Mouse (Mus musculus): ENCODE data around the gene Trappc2l. TPM values are rescaled to one million over a fixed set of nuclear protein-coding genes. Genes with fewer than 3 reads are reported as not detected.
"Not testable (repeated sequence)": the region's sequence is repeated elsewhere in the genome, so short reads cannot be mapped to it uniquely, and the experiment has no call there.

Trappc2l gene
- 165 and 169 TPM in 2 replicates for polyA plus RNA-seq (2012; rRNA removed)

DNA sequence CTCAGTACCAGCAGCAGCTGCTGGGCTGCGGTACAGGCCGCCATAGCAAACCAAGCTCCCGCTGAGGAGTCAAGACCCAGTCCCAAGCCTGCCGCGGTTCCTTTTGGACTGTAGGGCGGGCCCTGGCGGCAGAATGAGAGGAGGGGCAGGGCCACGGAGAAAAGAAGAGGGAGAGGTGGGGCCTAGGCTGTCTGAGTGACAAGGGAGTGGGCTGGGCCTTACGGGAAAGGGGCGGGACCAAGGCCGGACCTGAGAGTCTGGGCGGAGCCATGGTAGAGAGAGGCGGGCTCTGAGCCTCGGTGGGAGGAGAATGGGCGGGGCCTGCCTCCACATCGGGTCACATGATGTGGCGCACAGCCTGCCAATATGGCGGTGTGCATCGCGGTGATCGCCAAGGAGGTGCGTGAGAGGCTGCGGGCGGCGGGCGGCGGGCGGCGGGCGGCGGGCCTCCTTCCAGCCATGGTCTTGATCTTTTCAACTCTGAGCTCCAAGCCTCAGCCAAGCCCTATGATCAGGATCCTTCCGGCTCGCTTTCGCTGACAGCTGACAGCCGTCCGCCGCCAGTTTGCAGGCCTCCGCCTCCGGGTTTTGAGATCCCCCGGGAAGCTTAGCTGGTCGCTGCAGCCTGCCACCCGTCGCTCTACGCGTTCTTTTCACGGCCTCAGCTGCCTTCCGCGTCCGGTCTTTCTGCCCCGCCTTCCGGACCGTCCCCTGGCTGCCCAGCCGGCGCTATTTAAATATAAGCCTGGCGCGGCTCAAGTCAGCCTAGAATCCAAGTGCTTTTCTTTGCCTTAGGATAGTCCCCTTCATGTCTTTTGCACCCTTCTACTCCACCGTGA lies at the start of gene Trappc2l, which contains the start of gene Galns:
Gene Trappc2l (plus strand): TSS at position 346 of the 839 bp plus-strand sequence.
Gene Galns (minus strand): TSS at position 169 of the 839 bp plus-strand sequence.
- DNase-seq (ENCODE audit: low read depth, low spot score): peak; percentile 94
- under 1% methylated on average over 57 of the region's 57 CpGs for WGBS

DNA sequence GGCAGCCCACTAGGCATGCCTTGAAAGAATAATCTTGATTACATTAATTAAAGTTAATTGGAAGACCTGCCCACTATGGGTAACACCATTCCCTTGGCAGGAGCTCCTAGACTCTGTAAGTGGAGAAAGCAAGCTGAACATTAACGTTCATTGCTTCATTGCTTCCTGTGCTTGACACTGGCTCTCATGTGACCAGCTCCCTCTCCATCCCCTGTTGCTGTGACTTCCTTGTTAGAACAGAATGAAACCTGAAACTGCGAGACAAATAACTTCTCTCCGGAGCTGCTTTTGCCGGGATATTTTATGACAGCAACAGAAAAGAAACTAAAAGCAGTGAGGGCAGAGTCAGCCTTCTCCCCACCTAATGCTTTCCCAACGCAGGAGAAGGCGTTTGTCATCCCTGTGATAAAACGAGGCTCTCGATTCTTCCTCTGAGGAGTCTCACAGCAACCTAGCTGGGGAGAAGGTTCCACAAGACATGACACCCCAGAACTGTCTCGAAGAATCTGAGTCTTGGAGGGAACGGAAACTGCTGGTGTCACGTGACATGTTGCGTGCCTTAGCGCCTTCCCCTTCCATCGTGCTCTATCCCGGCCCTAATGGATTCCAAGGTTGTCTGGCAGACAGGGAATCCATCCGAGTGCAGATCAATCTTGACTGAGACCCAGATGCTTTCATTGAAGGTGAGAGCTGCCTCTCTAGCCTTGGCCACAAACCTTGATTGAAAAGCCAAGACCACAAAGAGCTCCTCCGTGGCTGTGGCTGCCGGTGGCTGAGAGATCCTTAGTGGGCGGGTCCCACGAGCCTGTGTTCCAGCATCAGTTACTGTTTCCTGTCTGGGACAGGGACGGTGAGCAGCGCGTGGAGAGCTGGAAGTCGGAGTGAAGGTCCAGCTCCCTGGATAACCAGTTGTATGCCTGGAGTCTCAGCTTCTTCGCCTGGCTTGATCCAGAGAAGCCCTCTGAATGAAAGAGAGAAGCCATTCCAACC lies 46.8 kb upstream of the Trappc2l start:
- DNase-seq (ENCODE audit: low read depth, low spot score): no peak
- 69% methylated on average over 25 of the region's 25 CpGs for WGBS

DNA sequence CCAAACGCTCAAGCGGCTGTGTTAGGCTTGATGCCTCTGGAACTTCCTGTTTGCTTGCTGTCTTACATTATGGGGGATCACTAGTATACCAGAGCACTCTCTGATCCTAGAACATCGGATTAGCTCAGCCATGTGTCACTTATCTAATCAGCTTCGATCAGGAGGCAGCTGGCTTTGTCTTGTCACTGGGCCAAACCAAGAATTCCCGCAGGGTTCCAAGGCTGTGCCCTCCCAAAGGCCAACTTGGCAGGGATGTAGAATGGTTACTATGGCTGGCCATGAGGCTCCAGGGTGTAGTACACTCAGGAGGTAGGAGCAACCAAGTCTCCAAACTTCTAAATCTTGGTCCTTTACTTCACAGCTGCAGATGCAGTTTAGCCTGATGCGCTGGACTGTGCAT lies 44.7 kb upstream of the Trappc2l start:
- WGBS: 17% methylated on average over 6 of the region's 6 CpGs
- no peak for DNase-seq (ENCODE audit: low read depth, low spot score)

DNA sequence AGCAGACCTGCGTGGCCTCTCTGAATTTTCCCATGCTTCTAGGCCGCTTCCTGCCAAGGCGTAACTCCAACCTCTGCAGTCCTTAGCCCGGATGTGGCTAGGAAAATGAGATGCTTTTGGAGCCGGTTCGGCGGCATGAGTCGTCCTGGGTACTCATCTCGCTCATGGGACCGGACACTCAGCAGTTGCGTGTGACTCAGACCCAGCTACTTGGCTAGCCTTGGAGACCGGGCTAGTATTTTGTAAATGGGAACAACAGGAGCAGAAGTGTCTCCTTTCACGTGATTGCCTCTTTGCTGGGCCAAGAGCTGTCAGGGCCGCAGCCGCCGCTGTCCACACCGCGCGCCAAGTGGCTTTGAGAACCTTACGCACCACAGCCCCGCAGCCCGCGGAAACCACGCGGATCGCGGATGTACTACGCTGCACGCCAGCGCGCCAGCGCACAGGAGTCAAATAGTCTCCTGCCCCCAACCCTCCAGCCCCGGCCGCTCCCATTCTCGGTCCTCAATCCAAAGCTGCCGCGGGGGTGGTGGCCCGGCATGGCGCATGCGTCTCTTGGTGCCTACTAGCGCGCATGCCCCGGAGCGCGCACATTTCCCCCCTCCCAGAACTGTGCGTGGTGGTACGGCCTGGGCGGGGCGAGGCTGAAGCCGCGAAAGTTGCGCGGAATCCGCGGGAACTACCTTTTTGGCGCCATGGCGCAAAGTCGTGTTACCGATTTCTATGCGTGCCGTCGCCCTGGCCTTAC lies 43.9 kb upstream of the Trappc2l start, which contains the start of gene Cdt1:
Gene Cdt1 (plus strand): TSS at position 655 of the 748 bp plus-strand sequence.
- DNase-seq (ENCODE audit: low read depth, low spot score): no peak
- under 1% methylated on average over 62 of the region's 62 CpGs for WGBS

DNA sequence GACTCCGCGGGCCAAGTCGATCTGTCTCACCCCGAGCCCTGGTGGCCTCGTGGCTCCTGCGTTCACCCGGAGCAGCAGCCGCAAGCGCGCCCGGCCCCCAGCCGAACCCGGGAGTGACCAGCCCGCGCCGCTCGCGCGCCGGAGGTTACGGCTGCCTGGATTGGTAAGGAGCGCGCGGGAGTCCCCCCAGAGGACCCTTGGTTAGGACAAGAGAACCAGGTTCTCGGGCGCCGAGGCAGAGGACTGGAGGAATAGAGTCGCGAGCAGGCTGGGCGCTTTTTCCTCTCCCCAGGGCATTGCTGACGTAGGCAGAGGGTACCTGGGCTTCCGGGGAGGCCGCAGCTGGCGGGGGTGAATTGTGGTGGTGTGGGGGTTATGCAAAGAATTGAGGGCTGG lies 43.3 kb upstream of the Trappc2l start:
- DNase-seq (ENCODE audit: low read depth, low spot score): no peak
- under 1% methylated on average over 34 of the region's 34 CpGs for WGBS

DNA sequence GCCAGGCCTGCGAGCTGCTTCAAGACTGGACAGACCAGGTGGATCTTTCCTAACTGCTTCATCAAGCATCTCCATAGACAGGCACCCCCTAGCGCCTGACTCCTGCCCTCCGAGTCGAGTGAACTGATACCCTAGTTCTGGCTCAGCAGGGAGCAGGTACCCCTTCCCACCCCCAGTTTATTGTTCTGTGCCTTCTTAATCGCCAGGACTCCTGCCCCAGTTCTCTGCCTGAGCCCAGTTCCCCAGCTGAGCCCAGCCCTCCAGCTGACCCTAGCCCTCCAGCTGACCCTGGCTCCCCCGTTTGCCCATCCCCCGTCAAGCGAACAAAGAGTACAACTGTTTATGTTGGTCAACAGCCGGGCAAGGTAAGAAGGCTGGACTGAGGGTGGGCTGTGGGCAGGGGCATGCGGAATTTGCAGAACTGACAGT lies 42.5 kb upstream of the Trappc2l start:
- DNase-seq (ENCODE audit: low read depth, low spot score): no peak
- 24% methylated on average over 10 of the region's 10 CpGs for WGBS

DNA sequence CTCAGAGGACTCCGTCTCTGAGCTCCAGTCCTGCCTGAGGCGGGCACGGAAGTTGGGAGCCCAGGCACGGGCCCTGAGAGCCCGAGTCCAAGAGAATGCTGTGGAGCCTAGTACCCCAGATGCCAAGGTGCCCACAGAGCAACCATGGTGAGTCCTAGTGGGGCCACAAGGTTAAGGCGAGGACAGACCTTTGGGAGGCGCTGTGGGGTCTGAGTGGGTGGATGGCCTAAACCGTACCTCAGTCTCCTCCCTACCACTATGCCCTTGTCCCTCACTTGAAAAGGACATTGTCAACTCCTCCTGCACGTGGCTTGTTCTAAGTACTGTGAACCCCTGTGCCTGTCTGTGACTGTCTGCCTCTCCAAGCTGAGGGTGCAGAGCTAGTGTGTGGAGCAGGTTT lies 42.1 kb upstream of the Trappc2l start:
- 59% methylated on average over 9 of the region's 9 CpGs for WGBS
- no peak for DNase-seq (ENCODE audit: low read depth, low spot score)

DNA sequence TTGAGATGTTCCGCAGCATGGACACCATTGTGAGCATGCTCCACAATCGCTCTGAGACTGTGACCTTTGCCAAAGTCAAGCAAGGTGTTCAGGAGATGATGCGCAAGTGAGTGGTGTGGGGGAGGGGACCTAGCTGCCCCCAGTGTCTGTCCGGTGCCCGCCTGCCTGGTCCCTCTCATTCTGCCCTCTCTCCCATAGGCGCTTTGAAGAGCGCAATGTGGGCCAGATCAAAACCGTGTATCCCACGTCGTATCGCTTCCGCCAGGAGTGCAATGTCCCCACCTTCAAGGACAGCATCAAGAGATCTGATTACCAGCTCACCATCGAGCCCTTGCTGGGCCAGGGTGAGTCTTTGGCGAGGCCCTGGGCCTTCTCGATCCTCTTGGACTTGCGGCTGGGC lies 41.4 kb upstream of the Trappc2l start:
- no peak for DNase-seq (ENCODE audit: low read depth, low spot score)
- 96% methylated on average over 16 of the region's 16 CpGs for WGBS

DNA sequence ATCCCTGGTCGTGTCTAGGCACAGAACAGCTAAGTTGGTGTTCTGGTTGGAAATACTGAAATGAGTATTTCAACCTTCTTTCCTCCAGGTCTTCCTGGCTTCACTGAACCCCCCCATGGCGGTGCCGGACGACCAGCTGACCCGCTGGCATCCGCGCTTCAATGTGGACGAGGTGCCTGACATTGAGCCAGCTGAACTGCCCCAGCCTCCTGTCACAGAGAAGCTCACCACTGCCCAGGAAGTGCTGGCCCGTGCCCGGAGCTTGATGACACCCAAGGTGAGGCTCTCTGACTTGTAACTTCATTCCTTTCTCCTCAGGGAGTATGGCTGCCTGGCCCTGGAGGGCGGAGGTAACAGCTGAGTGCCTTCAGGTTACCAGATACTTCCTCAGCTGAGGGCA lies 40.3 kb upstream of the Trappc2l start:
- no peak for DNase-seq (ENCODE audit: low read depth, low spot score)
- 93% methylated on average over 11 of the region's 11 CpGs for WGBS

DNA sequence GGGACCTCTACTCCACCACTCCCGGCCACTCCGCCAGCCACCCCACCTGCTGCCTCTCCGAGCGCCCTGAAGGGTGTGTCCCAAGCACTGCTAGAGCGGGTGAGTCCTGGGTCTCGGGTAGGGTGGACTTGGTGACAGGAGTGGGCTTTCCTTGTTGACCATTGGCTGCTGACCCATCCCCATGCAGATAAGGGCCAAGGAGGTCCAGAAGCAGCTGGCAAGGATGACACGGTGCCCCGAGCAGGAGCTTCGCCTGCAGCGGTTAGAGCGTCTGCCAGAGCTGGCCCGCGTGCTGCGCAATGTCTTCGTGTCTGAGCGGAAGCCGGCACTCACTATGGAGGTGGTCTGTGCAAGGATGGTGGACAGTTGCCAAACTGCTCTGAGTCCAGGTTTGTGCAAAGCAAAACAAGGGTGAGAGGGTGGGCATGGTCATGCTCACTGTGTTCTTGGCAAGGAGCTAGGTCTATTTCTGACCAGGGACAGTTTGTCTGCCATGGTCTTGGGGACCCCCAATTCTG lies 39.6 kb upstream of the Trappc2l start:
- DNase-seq (ENCODE audit: low read depth, low spot score): no peak
- WGBS: 92% methylated on average over 17 of the region's 17 CpGs

DNA sequence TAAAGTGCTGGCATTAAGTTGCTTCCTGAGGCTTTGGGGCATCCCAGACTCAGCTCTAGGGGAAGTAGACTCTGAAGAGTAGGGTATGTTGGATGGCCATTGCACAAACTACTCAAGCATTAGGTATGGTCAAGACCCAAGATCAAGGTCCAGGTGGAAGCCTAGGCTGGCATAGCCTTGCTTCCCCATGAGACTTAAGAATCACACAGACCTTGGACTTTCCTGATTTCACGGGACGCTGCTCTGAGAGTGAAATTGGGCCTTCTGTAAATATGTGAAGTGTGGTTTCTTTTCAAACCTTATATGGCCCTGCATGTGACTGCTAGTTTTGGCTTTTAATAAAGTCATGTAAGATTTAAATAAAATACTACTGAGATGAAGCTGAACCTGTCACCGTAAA lies 38.7 kb upstream of the Trappc2l start:
- 64% methylated on average over 3 of the region's 3 CpGs for WGBS
- no peak for DNase-seq (ENCODE audit: low read depth, low spot score)

DNA sequence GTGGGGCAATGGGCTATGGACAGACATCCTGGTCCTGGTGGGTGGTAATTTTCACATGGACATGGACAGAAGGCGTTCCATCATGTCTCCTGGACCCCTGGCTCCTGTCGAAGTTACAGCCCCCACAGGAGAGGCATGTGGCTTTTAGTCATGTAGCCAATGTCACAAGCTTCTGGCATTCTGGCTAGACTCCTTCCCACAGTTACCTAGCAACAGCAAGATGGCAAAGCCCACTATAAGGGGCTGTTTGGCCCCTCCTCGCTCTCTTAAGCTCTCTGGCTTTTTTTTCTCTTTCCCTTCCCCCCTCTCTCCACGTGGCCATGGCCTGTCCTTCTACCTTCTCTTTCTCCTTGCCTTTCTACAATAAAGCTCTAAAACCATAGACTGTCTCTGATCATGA lies 38.3 kb upstream of the Trappc2l start:
- 66% methylated on average over 4 of the region's 4 CpGs for WGBS
- not testable (repeated sequence) for DNase-seq (ENCODE audit: low read depth, low spot score)

DNA sequence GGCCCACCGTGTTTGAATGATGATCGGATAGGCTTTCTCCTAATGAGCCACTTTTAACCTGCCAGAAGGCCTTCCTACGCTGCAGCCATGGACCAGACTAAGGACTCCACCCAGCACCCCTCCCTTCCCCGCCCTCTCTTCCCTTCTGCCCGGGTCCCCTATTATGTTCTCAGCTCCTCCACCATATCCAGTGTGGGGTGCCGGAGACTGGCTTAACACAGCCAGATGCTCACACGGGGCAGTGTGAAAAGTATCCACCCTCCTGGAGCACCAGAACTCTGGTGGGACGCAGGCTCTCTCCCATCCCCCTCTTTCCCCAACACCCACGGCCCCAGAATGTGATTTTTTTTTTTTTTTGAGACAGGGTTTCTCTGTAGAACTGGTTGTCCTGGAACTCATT lies 37.9 kb upstream of the Trappc2l start:
- no peak for DNase-seq (ENCODE audit: low read depth, low spot score)
- 66% methylated on average over 9 of the region's 9 CpGs for WGBS

DNA sequence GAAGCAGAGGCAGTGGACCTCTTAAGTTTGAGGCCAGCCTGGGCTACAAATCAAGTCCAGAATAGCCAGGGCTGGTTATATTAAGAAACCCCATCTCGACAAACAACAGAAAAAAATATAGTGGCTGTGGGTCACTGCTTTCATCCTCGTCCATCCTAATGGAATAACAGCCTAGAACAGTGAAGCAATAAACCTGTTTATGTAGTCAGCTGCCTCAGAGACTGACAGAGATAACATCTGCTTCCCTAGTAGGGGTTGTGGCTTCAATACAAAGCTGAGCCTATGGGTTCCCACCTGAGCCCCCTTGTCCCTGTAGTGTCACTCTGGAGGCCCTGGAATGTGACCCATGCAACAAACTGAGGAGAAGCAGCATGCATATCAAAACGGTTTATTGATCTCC lies 37.2 kb upstream of the Trappc2l start:
- no peak for DNase-seq (ENCODE audit: low read depth, low spot score)
- WGBS: 26% methylated on average over 3 of the region's 3 CpGs

DNA sequence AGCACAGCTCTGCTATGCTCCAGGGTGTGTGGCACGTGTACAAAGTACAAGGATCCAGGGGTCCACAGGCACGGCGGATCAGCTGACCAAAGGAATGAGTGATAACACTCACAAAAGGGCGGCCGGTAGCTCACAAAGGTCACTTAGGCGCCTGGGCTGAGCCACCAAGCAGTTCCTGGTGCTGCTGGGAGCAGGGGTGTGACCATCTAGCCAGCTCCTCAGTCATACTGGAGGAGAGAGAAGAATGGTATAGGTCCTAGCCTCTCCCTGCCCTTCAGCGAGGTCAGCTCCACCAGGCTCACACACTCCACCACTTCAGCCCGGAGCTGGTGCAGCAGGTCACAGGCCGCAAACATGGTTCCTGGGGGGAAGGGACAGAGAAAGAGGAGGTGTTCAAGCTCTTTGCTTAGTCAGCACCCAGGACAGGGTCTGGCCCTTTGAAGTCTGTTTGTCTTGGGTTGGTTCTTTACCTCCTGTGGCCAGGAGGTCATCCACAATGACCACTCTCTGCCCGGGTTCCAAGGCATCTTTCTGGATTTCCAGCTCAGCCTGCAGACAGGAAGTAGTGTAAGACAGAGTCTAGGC lies 36.7 kb upstream of the Trappc2l start:
- 27% methylated on average over 10 of the region's 10 CpGs for WGBS
- no peak for DNase-seq (ENCODE audit: low read depth, low spot score)

DNA sequence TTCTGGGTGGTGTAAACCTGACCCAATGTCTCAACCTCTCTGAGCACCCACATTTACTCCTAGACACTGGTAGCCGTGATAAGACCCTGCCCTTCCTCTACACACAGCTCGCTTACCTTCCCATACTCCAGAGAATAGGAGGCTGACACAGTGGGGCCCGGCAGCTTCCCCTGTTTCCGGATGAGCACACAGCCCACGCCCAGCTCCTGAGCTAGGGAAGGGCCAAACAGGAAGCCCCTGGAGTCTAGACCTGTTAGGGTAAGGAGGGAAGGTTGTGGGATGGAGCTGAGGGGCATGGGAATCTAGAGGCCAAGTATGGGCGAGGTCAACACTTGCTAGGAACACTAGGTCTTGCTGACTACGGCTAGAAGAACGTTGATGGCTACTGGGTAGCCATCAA lies 36.2 kb upstream of the Trappc2l start:
- WGBS: 46% methylated on average over 8 of the region's 8 CpGs
- DNase-seq (ENCODE audit: low read depth, low spot score): no peak

DNA sequence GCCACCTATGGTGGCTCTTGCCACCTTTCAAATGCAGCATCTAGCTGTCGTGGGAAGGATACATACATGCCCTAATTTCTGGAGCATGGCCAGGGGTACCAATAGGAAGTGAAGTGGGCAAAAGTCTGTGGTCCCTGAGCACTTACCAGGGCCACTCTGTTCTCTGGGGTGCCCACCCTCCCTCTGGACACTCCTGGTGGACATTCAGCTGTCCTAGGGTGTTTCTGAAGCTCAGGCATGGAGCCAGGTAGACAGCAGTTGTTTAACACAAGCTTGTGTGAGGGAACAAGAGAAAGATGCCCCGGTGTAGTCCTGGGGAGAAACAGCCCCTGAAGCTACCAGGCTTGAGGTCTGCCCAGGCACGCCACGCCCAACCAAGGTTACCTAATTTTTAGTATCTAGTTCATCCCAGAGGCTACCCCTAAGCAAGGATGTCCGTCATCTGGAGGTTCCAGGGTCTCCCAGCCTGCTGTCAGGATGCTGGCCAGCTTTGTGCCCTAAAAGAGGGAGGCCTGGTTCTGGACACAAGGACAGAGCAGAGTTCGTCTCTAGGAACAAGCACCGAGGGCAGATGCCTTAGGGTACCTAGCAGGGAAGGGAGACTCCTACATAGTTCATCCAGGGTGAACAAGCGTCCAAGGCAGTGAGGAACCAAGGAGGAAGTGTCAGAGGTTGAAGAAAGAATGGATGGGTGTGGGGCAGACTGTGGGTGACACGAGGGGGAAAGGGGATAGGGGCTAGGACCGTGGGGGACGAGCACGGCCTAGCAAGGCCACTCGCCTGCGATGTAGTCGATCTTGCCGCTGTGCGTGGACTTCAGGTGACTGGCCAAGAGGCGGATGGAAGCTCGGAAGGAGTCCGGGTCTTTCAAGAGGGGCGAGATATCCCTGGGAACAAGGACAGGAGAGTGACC lies 35.4 kb upstream of the Trappc2l start:
- no peak for DNase-seq (ENCODE audit: low read depth, low spot score)
- WGBS: 9% methylated on average over 21 of the region's 21 CpGs

DNA sequence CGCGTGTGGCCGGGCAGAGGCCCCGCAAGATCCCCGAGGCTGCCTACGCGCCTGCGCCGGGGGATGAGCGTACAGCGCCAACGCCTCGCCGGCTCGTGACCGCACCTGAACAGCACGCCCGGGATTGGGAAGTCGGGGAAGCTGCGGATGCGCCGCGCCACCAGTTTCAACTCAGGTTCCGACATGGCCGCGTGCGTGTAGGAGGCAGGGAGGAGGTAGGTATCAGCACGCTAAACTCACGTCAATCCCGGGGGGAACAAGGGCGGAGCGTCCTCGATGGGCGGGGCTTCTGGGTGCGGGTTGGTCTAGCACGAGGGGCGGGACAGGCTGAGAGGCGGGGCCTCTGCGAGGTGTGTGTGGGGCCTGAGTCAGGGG lies 34.8 kb upstream of the Trappc2l start, which contains the start of gene Aprt:
Gene Aprt (minus strand): TSS at position 262 of the 375 bp plus-strand sequence.
- DNase-seq (ENCODE audit: low read depth, low spot score): no peak
- WGBS: under 1% methylated on average over 39 of the region's 39 CpGs
